Mouse (Mus musculus): ENCODE results near the gene LTO1. TPM values are rescaled to one million over a fixed set of nuclear protein-coding genes. Genes with fewer than 3 reads are reported as not detected.
"Not testable (repeated sequence)": the region's sequence is repeated elsewhere in the genome, so short reads cannot be mapped to it uniquely, and the experiment has no call there.

Gene LTO1
- polyA plus RNA-seq, 1 experiment: 13.5 TPM

GRCm38 (mm10) chr7:144896294-144897218 is 18.3 kb upstream of the LTO1 start, which contains the start of gene Fgf15:
Gene Fgf15, plus strand, starts transcription at chr7:144896531.
- peak within 1 kb of the TSS; percentile 19 for H3K4me3 ChIP-seq (ENCODE audit: insufficient read depth, poor library complexity, severe bottlenecking)
- no peaks in the 10 kb centered on the region for H3K79me2 ChIP-seq (ENCODE audit: control insufficient read depth, insufficient read depth)
- no peaks in the 10 kb centered on the region for H3K36me3 ChIP-seq (ENCODE audit: control insufficient read depth, insufficient read depth)
- H3K79me3 ChIP-seq (ENCODE audit: low read depth): no peaks in the 10 kb centered on the region
- peak within 1 kb of the TSS; percentile 52 for H3ac ChIP-seq (ENCODE audit: control insufficient read depth, insufficient read length, low read depth)
- TF ChIP-seq MYOG (IDR thresholded peaks at IDR 0.05; ENCODE audit: control insufficient read depth, extremely low read depth, insufficient read length) (no peak), CTCF (IDR thresholded peaks at IDR 0.05; ENCODE audit: control insufficient read depth, insufficient read depth, insufficient read length) (no peak), MYOD1 (IDR thresholded peaks at IDR 0.05; ENCODE audit: control insufficient read depth, insufficient read length, low read depth) (no peak), MAX (IDR thresholded peaks at IDR 0.05) (no peak), USF1 (IDR thresholded peaks at IDR 0.05; ENCODE audit: low read depth) (no peak), FOSL1 (IDR thresholded peaks at IDR 0.05; ENCODE audit: insufficient read depth, low read length, poor library complexity, severe bottlenecking) (no peak), CEBPB (IDR thresholded peaks at IDR 0.05; ENCODE audit: low read depth) (no peak)
- H3K27me3 ChIP-seq (ENCODE audit: control insufficient read depth, insufficient read depth, insufficient read length): peaks cover 39% of the 10 kb centered on the region

- peaks cover 43% of the 10 kb centered on the region for H3K27me3 ChIP-seq (ENCODE audit: control insufficient read depth, insufficient read depth, insufficient read length)
- no peak overlapping the region for H3ac ChIP-seq (ENCODE audit: control insufficient read depth, insufficient read length, low read depth)
- H3K36me3 ChIP-seq (ENCODE audit: control insufficient read depth, insufficient read depth): no peaks in the 10 kb centered on the region
- H3K4me3 ChIP-seq (ENCODE audit: insufficient read depth, poor library complexity, severe bottlenecking): no peak overlapping the region
- TF ChIP-seq MAX (IDR thresholded peaks at IDR 0.05) (no peak), CTCF (IDR thresholded peaks at IDR 0.05; ENCODE audit: control insufficient read depth, insufficient read depth, insufficient read length) (no peak), FOSL1 (IDR thresholded peaks at IDR 0.05; ENCODE audit: insufficient read depth, low read length, poor library complexity, severe bottlenecking) (no peak), CEBPB (IDR thresholded peaks at IDR 0.05; ENCODE audit: low read depth) (no peak), USF1 (IDR thresholded peaks at IDR 0.05; ENCODE audit: low read depth) (no peak), MYOD1 (IDR thresholded peaks at IDR 0.05; ENCODE audit: control insufficient read depth, insufficient read length, low read depth) (no peak), MYOG (IDR thresholded peaks at IDR 0.05; ENCODE audit: control insufficient read depth, extremely low read depth, insufficient read length) (no peak)
- no peaks in the 10 kb centered on the region for H3K79me3 ChIP-seq (ENCODE audit: low read depth)
- no peaks in the 10 kb centered on the region for H3K79me2 ChIP-seq (ENCODE audit: control insufficient read depth, insufficient read depth)
Observed at GRCm38 (mm10) chr7:144898506-144898905, 16.4 kb upstream of the LTO1 start.

- not testable (repeated sequence) for H3K79me2 ChIP-seq (ENCODE audit: control insufficient read depth, insufficient read depth); H3ac ChIP-seq (ENCODE audit: control insufficient read depth, insufficient read length, low read depth); H3K27me3 ChIP-seq (ENCODE audit: control insufficient read depth, insufficient read depth, insufficient read length); H3K4me3 ChIP-seq (ENCODE audit: insufficient read depth, poor library complexity, severe bottlenecking); H3K79me3 ChIP-seq (ENCODE audit: low read depth); H3K36me3 ChIP-seq (ENCODE audit: control insufficient read depth, insufficient read depth)
Observed at GRCm38 (mm10) chr7:144905514-144905913, 9.4 kb upstream of the LTO1 start.

DNA sequence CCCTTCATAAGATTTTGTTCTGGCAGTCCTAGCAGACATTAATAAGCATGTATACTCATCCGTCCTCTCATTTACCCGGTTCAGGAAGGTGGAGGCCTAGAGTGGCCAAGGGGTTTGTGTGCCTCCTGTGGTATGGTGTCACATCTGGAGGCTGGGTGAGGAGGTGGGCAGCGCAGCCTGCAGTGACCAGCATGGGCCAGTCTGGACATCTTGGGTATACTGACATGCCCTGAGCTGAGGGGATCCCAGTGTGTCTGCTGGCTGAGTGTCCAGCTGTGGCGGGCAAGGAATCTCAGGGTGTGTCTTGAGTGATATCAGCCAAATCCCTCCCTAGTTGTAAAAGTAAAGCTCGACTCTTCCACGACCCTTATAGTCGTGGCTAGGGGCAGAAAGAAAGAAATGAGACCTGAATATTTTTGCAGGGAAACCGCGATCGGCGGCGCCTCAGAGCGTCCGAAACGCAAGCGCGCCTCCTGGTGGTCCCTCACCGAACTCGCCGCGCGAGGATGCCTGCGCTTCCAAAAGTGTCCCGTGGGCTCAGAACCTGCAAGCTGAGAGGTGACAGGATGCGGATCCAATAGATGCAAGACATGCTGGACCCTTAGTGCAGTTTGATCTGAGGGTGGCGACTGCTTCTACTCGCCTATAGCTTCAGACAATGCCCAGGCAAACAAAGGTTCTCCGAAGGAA is 8.0 kb upstream of the LTO1 start:
- peaks cover 3% of the 10 kb centered on the region for H3K27me3 ChIP-seq (ENCODE audit: control insufficient read depth, insufficient read depth, insufficient read length)
- H3ac ChIP-seq (ENCODE audit: control insufficient read depth, insufficient read length, low read depth): no peak overlapping the region
- H3K36me3 ChIP-seq (ENCODE audit: control insufficient read depth, insufficient read depth): no peaks in the 10 kb centered on the region
- no peak overlapping the region for H3K4me3 ChIP-seq (ENCODE audit: insufficient read depth, poor library complexity, severe bottlenecking)
- H3K79me2 ChIP-seq (ENCODE audit: control insufficient read depth, insufficient read depth): no peaks in the 10 kb centered on the region
- peak; percentile 82 for TF ChIP-seq CTCF (IDR thresholded peaks at IDR 0.05; ENCODE audit: control insufficient read depth, insufficient read depth, insufficient read length)
- TF ChIP-seq MYOD1 (IDR thresholded peaks at IDR 0.05; ENCODE audit: control insufficient read depth, insufficient read length, low read depth): no peak
- no peaks in the 10 kb centered on the region for H3K79me3 ChIP-seq (ENCODE audit: low read depth)

- H3K4me3 ChIP-seq (ENCODE audit: insufficient read depth, poor library complexity, severe bottlenecking): no peak overlapping the region
- no peak for TF ChIP-seq FOSL1 (IDR thresholded peaks at IDR 0.05; ENCODE audit: insufficient read depth, low read length, poor library complexity, severe bottlenecking)
- TF ChIP-seq MYOD1 (IDR thresholded peaks at IDR 0.05; ENCODE audit: control insufficient read depth, insufficient read length, low read depth): no peak
- no peak for TF ChIP-seq MYOG (IDR thresholded peaks at IDR 0.05; ENCODE audit: control insufficient read depth, extremely low read depth, insufficient read length)
- no peak for TF ChIP-seq MAX (IDR thresholded peaks at IDR 0.05)
- TF ChIP-seq CEBPB (IDR thresholded peaks at IDR 0.05; ENCODE audit: low read depth): no peak
- no peak for TF ChIP-seq CTCF (IDR thresholded peaks at IDR 0.05; ENCODE audit: control insufficient read depth, insufficient read depth, insufficient read length)
- no peak for TF ChIP-seq USF1 (IDR thresholded peaks at IDR 0.05; ENCODE audit: low read depth)
- H3ac ChIP-seq (ENCODE audit: control insufficient read depth, insufficient read length, low read depth): no peak overlapping the region
- no peaks in the 10 kb centered on the region for H3K36me3 ChIP-seq (ENCODE audit: control insufficient read depth, insufficient read depth)
- H3K27me3 ChIP-seq (ENCODE audit: control insufficient read depth, insufficient read depth, insufficient read length): no peaks in the 10 kb centered on the region
- no peaks in the 10 kb centered on the region for H3K79me2 ChIP-seq (ENCODE audit: control insufficient read depth, insufficient read depth)
- H3K79me3 ChIP-seq (ENCODE audit: low read depth): no peaks in the 10 kb centered on the region
Observed at GRCm38 (mm10) chr7:144907793-144908192, 7.1 kb upstream of the LTO1 start.
